Mouse (Mus musculus): ENCODE data around the gene Fam234b.

- TF ChIP-seq POLR2A (IDR thresholded peaks at IDR 0.05; ENCODE audit: insufficient read length, low read depth), result no peak
- no peak for TF ChIP-seq TCF12 (IDR thresholded peaks at IDR 0.05; ENCODE audit: insufficient read depth, poor library complexity, severe bottlenecking)
- TF ChIP-seq MAX (IDR thresholded peaks at IDR 0.05; ENCODE audit: low read depth), result no peak
- no peak for TF ChIP-seq MYOD1 (IDR thresholded peaks at IDR 0.05; ENCODE audit: control insufficient read depth in 1 of 3, insufficient read length in 2 of 3, low read depth in 2 of 3)
- TF ChIP-seq E2F4 (IDR thresholded peaks at IDR 0.05; ENCODE audit: insufficient read depth), result no peak
Measured at GRCm38 (mm10) chr6:135238211-135238610, 40.4 kb downstream of the Fam234b start.

Data from myocyte (in vitro differentiated cells).